ENCODE assay signal across 8 mouse cellular contexts in genomic region chr5:92117823-92118403, GRCm38 (mm10). TPM values are rescaled to one million over a fixed set of nuclear protein-coding genes. Genes with fewer than 3 reads are reported as not detected.
DNase-seq lines count a peak whose midpoint lies in the region; ATAC-seq lines count a peak whose summit lies in the region.

No protein-coding gene starts in this region.

- no peaks in the 10 kb centered on the region for H3K4me1 ChIP-seq in embryonic facial prominence, embryonic 11.5 days (ENCODE audit: control insufficient read depth, insufficient read depth, low read length)
- H3K4me1 ChIP-seq in heart, embryonic 13.5 days = peaks cover 1% of the 10 kb centered on the region
- peaks cover 2% of the 10 kb centered on the region for H3K4me1 ChIP-seq in kidney, embryonic 15.5 days
- H3K4me1 ChIP-seq in liver, embryonic 11.5 days (replicated peaks; ENCODE audit: control insufficient read depth, insufficient read depth, low read length) = peaks cover 15% of the 10 kb centered on the region

- 55% methylated on average over 12 of the region's 12 CpGs for WGBS in embryonic facial prominence, embryonic 11.5 days
- 47% methylated on average over 12 of the region's 12 CpGs for WGBS in heart, embryonic 13.5 days
- WGBS in kidney, embryonic 15.5 days = 60% methylated on average over 12 of the region's 12 CpGs
- 48% methylated on average over 12 of the region's 12 CpGs for WGBS in liver, embryonic 11.5 days

- H3K9me3 ChIP-seq in embryonic facial prominence, embryonic 11.5 days (replicated peaks; ENCODE audit: control insufficient read depth, low read length) = no peaks in the 10 kb centered on the region
- no peaks in the 10 kb centered on the region for H3K9me3 ChIP-seq in heart, embryonic 13.5 days
- H3K9me3 ChIP-seq in kidney, embryonic 15.5 days (replicated peaks) = no peaks in the 10 kb centered on the region
- no peaks in the 10 kb centered on the region for H3K9me3 ChIP-seq in liver, embryonic 11.5 days (ENCODE audit: control insufficient read depth, low read length)

- DNase-seq in B cell, adult 2 months = peak; percentile 75 to 77
- peak; percentile 76 for DNase-seq in adrenal gland, adult 8-10 months
- peak; percentile 73 for DNase-seq in embryonic facial prominence, embryonic 11.5 days (ENCODE audit: low spot score)
- peak; percentile 45 for DNase-seq in liver, embryonic 11.5 days (ENCODE audit: low spot score)
- DNase-seq in natural killer cell, adult 2 months (ENCODE audit: low spot score in 2 of 2) = peak; percentile 69 to 74
- DNase-seq in testis, postnatal 10 days (ENCODE audit: low spot score) = peak; percentile 72

- H3K9ac ChIP-seq in embryonic facial prominence, embryonic 11.5 days (replicated peaks; ENCODE audit: low read length) = no peak overlapping the region
- no peak overlapping the region for H3K9ac ChIP-seq in heart, embryonic 13.5 days
- H3K9ac ChIP-seq in kidney, embryonic 15.5 days = no peak overlapping the region
- H3K9ac ChIP-seq in liver, embryonic 11.5 days (ENCODE audit: low read depth, low read length) = no peak overlapping the region

- no peaks in the 10 kb centered on the region for H3K36me3 ChIP-seq in embryonic facial prominence, embryonic 11.5 days (replicated peaks; ENCODE audit: control insufficient read depth, insufficient read depth, low read depth, low read length)
- peaks cover 1% of the 10 kb centered on the region; the same call in 1 of the 2 replicates for H3K36me3 ChIP-seq in heart, embryonic 13.5 days
- no peaks in the 10 kb centered on the region for H3K36me3 ChIP-seq in kidney, embryonic 15.5 days
- H3K36me3 ChIP-seq in liver, embryonic 11.5 days (ENCODE audit: control insufficient read depth, insufficient read depth, low read length) = no peaks in the 10 kb centered on the region

- no peak overlapping the region for H3K4me3 ChIP-seq in embryonic facial prominence, embryonic 11.5 days (ENCODE audit: low read depth, low read length)
- H3K4me3 ChIP-seq in heart, embryonic 13.5 days = no peak overlapping the region
- H3K4me3 ChIP-seq in kidney, embryonic 15.5 days (replicated peaks) = no peak overlapping the region
- H3K4me3 ChIP-seq in liver, embryonic 11.5 days (ENCODE audit: low read depth, low read length) = no peak overlapping the region

- no peak overlapping the region for H3K4me2 ChIP-seq in embryonic facial prominence, embryonic 11.5 days (ENCODE audit: low read depth, low read length)
- H3K4me2 ChIP-seq in heart, embryonic 13.5 days = peak overlapping the region; percentile 5; the same call in 1 of the 2 replicates
- H3K4me2 ChIP-seq in kidney, embryonic 15.5 days = no peak overlapping the region
- H3K4me2 ChIP-seq in liver, embryonic 11.5 days = no peak overlapping the region

- ATAC-seq in embryonic facial prominence, embryonic 11.5 days (replicated peaks; ENCODE audit: insufficient number of reproducible peaks, low FRiP score, low TSS enrichment, low read depth) = 0 out of 2 replicates have a peak, but pooled peaks have one; percentile 44
- 0 out of 2 replicates have a peak, but pooled peaks have one; percentile 42 for ATAC-seq in heart, embryonic 13.5 days (ENCODE audit: extremely low read depth, insufficient number of reproducible peaks, low FRiP score, low TSS enrichment)
- ATAC-seq in kidney, embryonic 15.5 days (replicated peaks; ENCODE audit: low FRiP score) = peak; percentile 77
- peak; percentile 33 for ATAC-seq in liver, embryonic 11.5 days (replicated peaks; ENCODE audit: low FRiP score)

- no peak overlapping the region for H3K27ac ChIP-seq in embryonic facial prominence, embryonic 11.5 days (replicated peaks; ENCODE audit: low read depth, low read length)
- H3K27ac ChIP-seq in heart, embryonic 13.5 days (replicated peaks) = no peak overlapping the region
- no peak overlapping the region for H3K27ac ChIP-seq in kidney, embryonic 15.5 days
- H3K27ac ChIP-seq in liver, embryonic 11.5 days (ENCODE audit: low read depth, low read length) = no peak overlapping the region

- no peaks in the 10 kb centered on the region for H3K27me3 ChIP-seq in embryonic facial prominence, embryonic 11.5 days (ENCODE audit: control insufficient read depth, insufficient read depth, low read length)
- peaks cover 8% of the 10 kb centered on the region; the same call in 1 of the 2 replicates for H3K27me3 ChIP-seq in heart, embryonic 13.5 days (replicated peaks)
- H3K27me3 ChIP-seq in kidney, embryonic 15.5 days = no peaks in the 10 kb centered on the region
- H3K27me3 ChIP-seq in liver, embryonic 11.5 days (replicated peaks; ENCODE audit: control insufficient read depth, insufficient read depth, low read length) = no peaks in the 10 kb centered on the region

RNA-seq across cellular contexts. Expression of gene Uso1, which starts 19.8 kb away (rescaled TPM):
- 100 to 1,000 TPM in 1 of 4 experiments, 10 to 100 TPM in 3; 84.5 to 114 (median 92.1) TPM for total RNA-seq in adrenal gland, adult 8-10 months (2022)
- 25.7 and 26.0 TPM in 2 replicates for polyA plus RNA-seq in embryonic facial prominence, embryonic 11.5 days (2014; fragmentation: Nextera tagmentation; extraction: Ambion mirVana)
- polyA plus RNA-seq in heart, embryonic 13.5 days (2015; fragmentation: Nextera tagmentation; extraction: Ambion mirVana) = 30.2 and 32.1 TPM in 2 replicates
- 42.9 and 46.5 TPM in 2 replicates for polyA plus RNA-seq in kidney, embryonic 15.5 days (2015; fragmentation: Nextera tagmentation; extraction: Ambion mirVana)
- polyA plus RNA-seq in liver, embryonic 11.5 days (2014; fragmentation: Nextera tagmentation; extraction: Ambion mirVana) = 24.1 and 26.9 TPM in 2 replicates

RNA-seq across cellular contexts. Expression of gene G3bp2, which starts 34.4 kb away (rescaled TPM):
- total RNA-seq in adrenal gland, adult 8-10 months (2022) = 100 to 1,000 TPM; 152 to 167 (median 162) TPM
- polyA plus RNA-seq in embryonic facial prominence, embryonic 11.5 days (2014; fragmentation: Nextera tagmentation; extraction: Ambion mirVana) = 275 and 289 TPM in 2 replicates
- 132 and 153 TPM in 2 replicates for polyA plus RNA-seq in heart, embryonic 13.5 days (2015; fragmentation: Nextera tagmentation; extraction: Ambion mirVana)
- polyA plus RNA-seq in kidney, embryonic 15.5 days (2015; fragmentation: Nextera tagmentation; extraction: Ambion mirVana) = 174 and 191 TPM in 2 replicates
- polyA plus RNA-seq in liver, embryonic 11.5 days (2014; fragmentation: Nextera tagmentation; extraction: Ambion mirVana) = 127 and 143 TPM in 2 replicates
